Mouse (Mus musculus): ENCODE results near the gene Gm6592. TPM values are rescaled to one million over a fixed set of nuclear protein-coding genes. Genes with fewer than 3 reads are reported as not detected.

The Gm6592 gene
- polyA plus RNA-seq (2012; rRNA removed; ENCODE audit: low replicate concordance) = not detected in 2 replicates

DNA sequence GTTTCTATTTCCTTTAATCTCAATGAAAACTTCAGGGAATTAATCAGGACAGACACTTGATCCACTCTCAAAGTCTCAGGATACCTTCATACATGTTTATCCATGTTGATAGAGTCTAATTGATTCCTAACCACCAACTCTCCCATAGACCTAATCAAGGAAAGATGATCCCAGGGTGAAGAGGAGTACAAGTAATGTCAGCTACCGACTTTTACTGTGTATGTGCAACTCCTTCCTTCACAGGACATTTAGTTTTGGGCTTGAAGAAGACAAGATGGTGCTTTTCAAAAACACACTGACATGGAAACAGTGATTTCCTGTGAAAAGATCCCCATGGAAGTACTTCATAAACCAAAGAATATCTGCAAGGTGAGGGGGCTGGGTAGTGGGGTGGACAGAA, at the start of gene Gm6592:
Gene Gm6592 (plus strand): TSS at position 301 of the 400 bp plus-strand sequence.

DNA sequence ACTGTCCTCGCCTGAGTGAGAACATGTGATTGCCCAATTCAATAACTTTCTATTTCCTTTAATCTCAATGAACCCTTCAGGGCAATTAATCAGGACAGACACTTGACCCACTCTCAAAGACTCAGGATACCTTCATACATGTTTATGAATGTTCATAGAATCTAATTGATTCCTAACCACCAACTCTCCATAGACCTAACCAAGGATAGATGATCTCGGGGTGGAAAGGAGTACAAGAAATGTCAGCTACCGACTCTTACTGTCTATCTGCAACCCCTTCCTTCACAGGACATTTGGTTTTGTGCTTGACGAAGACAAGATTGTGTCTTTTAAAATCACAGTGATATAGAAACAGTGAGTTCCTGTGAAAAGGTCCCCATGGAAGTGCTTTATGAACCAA, 40.4 kb upstream of the Gm6592 start, which contains the start of gene Ssxb5:
Gene Ssxb5 (plus strand): TSS at position 301 of the 400 bp plus-strand sequence.

GRCm38 (mm10) chrX:8873953-8874352, 30.2 kb downstream of the Gm6592 start, which contains the start of gene Gm5751:
Gene Gm5751, plus strand, starts transcription at chrX:8874253.

DNA sequence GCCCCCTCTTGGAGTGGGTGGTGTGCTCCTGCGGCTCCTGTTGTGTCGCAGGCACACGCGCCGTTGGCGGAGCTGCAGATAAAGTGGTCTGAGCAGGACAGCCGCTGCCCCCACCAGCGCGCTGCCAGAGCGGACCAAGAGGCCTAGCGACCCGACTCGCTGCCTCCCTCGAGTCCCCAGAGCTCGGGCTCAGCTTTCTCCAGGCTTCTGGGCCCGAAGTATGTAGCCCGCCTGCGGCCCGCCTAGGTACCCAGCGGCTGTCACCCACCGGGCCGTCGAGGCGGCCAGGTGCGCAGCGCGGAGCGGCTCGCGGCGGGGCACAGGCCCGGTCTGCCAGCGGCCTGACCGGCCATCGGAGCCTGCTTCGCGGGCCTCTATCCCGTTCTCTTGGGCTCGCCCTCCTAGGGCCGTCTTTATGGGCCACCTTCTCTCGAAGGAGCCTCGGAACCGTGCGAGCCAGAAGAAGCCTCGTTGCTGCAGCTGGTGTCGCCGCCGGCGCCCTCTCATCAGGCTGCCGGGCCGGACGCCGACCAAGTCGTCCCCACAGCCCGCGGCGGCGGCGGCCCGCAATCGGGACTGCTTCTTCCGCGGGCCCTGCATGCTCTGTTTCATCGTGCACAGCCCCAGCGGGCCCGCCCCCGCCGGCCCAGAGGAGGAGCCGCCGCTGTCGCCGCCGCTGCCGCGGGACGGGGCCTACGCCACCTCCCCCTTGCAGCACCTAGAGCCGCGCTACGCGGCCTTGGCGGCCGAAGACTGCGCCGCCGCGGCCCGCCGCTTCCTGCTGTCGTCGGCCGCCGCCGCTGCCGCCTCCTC, 48.8 kb downstream of the Gm6592 start, which contains the start of gene B630019K06Rik:
Gene B630019K06Rik (plus strand): TSS at position 40 of the 813 bp plus-strand sequence.

Other genes with a start within 250 kb of the Gm6592 start
- not detected in 2 replicates for gene Ssxb8, start 153.2 kb upstream of the Gm6592 start, polyA plus RNA-seq (2012; rRNA removed; ENCODE audit: low replicate concordance)
- gene Ssx9, start 95.6 kb upstream of the Gm6592 start, polyA plus RNA-seq (2012; rRNA removed; ENCODE audit: low replicate concordance) = not detected in 2 replicates
- not detected in 2 replicates for gene Ssxb5, start 40.3 kb upstream of the Gm6592 start, polyA plus RNA-seq (2012; rRNA removed; ENCODE audit: low replicate concordance)
- not detected in 2 replicates for gene Gm5751, start 30.3 kb downstream of the Gm6592 start, polyA plus RNA-seq (2012; rRNA removed; ENCODE audit: low replicate concordance)
- gene B630019K06Rik, start 48.4 kb downstream of the Gm6592 start, polyA plus RNA-seq (2012; rRNA removed; ENCODE audit: low replicate concordance) = 0.60 and 2.9 TPM in 2 replicates
- gene Fthl17b, start 119.0 kb downstream of the Gm6592 start, polyA plus RNA-seq (2012; rRNA removed; ENCODE audit: low replicate concordance) = not detected in 2 replicates
- gene Fthl17c, start 132.6 kb downstream of the Gm6592 start, polyA plus RNA-seq (2012; rRNA removed; ENCODE audit: low replicate concordance) = not detected in 2 replicates
- gene Fthl17d, start 142.8 kb downstream of the Gm6592 start, polyA plus RNA-seq (2012; rRNA removed; ENCODE audit: low replicate concordance) = not detected in 2 replicates
- gene Fthl17e, start 189.5 kb downstream of the Gm6592 start, polyA plus RNA-seq (2012; rRNA removed; ENCODE audit: low replicate concordance) = not detected in 2 replicates
- not detected in 2 replicates for gene Fthl17f, start 219.0 kb downstream of the Gm6592 start, polyA plus RNA-seq (2012; rRNA removed; ENCODE audit: low replicate concordance)